Mouse (Mus musculus): ENCODE results near the gene Traf4.
"Not testable (repeated sequence)": the region's sequence is repeated elsewhere in the genome, so short reads cannot be mapped to it uniquely, and the experiment has no call there.

The Traf4 gene

DNA sequence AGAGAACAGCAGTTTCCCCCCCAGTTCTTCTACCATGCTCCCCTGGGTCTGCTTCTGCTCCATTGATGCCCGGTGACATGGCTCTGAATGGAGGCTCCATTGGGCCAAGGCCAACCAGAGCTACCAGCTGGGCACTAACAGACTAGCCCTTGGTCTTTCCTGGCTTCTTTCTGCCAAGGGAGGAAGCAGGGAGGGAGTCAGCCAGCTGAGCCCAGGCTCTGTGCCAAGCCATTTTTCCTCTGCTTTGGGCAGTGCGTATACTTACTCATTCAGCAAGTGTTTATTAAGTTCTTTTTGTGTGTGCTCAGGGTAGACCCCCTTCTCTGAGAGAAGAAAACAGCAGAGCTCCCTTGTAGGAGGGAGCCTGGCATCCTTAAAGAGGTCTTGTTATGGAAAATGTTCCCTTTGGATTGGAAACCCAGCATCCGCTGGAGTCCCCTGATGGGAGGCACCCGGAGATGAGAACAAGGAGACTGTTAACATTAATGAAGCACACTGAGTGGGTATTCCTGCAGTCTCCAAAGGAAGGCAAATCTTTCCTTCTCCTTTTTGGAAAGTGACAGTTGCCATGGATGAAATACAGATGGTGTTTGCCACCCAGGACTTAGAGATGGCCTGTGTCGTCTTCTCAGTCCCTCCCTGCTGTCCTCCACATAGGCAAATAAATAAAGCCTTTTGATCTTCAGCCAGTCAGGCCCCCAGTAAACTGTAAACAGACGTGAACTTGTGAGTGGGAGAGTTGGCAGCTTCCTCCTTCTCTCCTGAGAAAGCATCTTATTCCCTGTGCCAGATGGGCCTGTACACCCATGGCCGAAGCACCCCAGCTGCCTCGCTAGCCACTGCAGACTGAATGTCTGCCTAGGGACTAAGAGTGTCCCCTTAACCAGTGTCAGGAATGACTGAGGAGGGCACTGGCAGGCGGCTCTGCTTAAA, 12.8 kb downstream of the Traf4 start:
- in situ Hi-C loops (cut with MboI; ENCODE audit: low pct_unique_long_range_greater_than_20kb in 1 of 2, low sequenced_read_pairs in 2 of 2, unreplicated experiment in 1 of 2) = no loop called here

DNA sequence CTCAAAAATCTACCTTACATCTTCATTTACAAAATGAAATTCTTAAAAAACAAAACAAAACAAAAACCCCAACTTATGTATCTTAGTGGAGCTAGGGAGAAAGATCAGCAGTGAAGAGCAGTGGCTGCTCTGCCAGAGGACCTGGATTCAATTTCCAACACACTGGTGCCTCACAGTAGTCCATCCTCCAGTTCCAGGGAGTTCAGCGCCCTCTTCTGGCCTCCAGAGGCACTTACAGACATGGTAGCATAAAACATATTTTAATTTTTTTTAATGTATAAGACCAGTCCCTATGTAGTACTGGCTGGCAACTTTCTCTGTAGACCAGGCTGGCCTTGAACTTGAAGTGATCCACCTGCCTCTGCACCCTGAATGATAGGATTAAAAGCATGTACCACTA, 14.2 kb downstream of the Traf4 start:
- in situ Hi-C loops (cut with MboI; ENCODE audit: low pct_unique_long_range_greater_than_20kb in 1 of 2, low sequenced_read_pairs in 2 of 2, unreplicated experiment in 1 of 2) = no loop called here

DNA sequence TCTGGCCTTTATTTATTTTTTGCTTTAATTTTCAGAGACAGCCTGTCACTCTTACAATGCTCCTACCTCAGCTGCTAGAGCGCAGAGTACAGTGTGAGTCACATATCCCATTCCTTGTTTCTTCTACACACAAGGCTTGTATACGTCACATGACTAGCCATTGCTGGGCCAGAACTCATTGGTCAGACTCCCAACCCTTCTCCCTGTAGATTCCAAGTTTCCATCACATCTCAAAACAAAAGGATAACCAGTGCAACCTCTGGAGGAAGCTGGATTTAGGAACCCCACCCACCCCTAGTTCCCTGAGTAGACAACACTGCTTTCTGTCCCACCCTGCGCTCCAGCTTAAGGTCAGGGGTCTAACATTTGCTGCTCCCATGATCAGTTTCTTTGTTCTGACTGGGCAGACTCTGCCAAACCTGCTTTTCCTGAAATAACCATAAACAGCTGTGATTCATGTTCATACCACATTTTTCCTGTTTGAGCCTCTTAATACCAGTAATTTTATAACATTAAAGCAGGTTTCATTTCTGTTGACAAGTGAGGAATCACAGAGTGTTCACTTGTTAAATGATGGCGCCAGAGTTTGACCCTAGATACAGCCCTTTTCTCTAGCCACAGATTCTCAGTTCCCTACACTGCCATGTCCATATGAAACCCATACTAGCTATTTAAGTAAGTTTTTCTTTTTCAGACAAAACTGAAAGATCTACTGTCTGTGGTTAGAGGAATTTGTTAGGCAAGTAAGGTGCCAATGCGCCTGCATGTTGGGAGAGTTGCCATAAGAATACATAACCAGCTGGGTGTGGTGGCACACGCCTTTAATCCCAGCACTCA, 18.5 kb downstream of the Traf4 start:
- in situ Hi-C loops (cut with MboI; ENCODE audit: low pct_unique_long_range_greater_than_20kb in 1 of 2, low sequenced_read_pairs in 2 of 2, unreplicated experiment in 1 of 2) = no loop called here

DNA sequence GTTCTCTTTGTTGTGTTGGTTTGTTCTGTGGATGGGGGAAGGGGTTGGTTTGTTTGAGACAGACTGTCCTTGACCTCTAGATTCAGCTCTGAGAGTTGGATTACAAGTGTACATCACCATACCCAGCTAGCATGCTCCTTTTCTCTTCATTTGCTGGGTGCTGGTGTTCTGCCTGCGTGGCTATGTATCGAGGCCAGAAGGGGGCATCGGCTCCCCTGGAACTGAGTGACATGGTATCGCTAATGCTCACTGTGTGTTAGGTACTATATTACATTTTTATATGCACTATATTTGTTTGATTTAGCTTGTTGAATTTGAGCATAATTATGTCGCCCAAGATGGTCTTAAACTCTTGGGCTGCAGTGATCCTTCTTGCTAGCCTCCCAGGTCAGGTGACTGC, 19.2 kb downstream of the Traf4 start:
- in situ Hi-C loops (cut with MboI; ENCODE audit: low pct_unique_long_range_greater_than_20kb in 1 of 2, low sequenced_read_pairs in 2 of 2, unreplicated experiment in 1 of 2) = no loop called here

DNA sequence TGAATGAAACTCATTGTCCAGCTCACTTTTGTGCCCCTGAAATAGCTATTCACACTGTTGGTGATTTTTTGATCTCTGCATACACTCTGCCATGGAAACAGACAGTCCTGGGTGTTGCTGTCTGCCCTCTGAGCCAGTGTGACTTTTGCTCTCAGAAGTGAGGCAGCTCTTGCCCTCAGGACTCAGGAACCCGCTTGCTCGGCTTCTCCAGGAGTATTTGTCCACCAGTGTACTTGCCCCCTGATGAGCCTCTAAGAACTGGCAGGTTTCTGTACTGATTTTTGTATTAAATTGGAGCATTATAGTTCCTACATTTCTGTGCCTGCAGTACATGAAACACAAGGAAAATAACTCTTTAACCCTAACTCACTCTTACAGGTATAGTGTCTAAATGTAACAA, 21.9 kb downstream of the Traf4 start:
- in situ Hi-C loops (cut with MboI; ENCODE audit: low pct_unique_long_range_greater_than_20kb in 1 of 2, low sequenced_read_pairs in 2 of 2, unreplicated experiment in 1 of 2) = no loop called here

DNA sequence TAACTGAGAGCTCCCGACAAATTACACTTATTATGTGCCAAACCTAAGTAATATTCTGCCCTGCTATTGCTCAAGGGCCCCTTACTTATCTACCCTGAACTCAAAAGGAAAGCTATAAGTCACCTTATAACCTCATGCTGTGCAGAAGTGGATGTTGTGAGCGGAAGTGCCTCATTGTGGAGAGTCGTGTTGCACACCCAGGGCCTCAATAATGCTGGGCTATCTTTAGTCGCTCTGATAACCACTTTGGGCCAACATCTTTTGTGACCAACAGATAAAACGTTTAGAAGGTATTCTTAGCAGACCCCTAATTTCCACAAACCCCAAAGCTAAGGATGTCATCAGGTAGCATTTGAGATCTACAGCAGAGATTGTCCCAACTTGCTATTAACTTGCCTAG, 24.7 kb downstream of the Traf4 start:
- in situ Hi-C loops (cut with MboI; ENCODE audit: low pct_unique_long_range_greater_than_20kb in 1 of 2, low sequenced_read_pairs in 2 of 2, unreplicated experiment in 1 of 2) = no loop called here

DNA sequence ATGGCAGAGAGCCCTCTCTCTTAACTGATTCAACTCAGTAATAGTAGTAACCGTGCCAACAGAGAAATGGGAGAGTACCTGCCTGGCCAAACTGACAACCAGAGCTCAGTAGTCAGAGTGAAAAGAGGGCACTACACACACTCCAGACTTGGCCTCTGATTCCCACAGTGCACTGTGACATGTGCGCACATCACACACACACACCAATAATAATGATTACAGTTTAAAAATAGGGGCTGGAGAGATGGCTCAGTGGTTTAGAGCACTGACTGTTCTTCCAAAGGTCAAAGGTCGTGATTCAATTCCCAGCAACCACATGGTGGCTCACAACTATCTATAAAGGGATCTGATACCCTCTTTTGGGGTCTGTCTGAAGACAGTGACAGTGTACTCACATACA, 27.4 kb downstream of the Traf4 start:
- in situ Hi-C loops (cut with MboI; ENCODE audit: low pct_unique_long_range_greater_than_20kb in 1 of 2, low sequenced_read_pairs in 2 of 2, unreplicated experiment in 1 of 2) = no loop called here

DNA sequence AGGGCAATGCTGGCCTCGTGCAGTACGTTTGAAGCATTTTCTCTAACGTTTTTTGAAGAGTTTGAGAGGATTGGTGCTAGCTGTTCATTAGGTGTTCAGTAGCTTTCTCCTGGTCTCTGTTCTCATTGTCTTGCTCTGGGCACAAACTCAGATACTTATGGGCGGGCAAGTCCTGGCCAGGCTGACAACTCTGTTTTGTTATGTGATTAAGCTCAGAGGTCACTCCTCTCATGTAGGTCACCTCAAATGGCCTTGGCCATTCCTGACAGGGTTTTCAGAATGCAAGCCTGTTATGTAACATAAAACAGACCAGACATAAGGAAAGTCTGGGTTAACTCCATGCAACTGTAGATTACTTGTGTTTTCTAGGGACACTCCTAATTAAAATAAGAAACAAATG, 27.8 kb downstream of the Traf4 start:
- in situ Hi-C loops (cut with MboI; ENCODE audit: low pct_unique_long_range_greater_than_20kb in 1 of 2, low sequenced_read_pairs in 2 of 2, unreplicated experiment in 1 of 2) = no loop called here

DNA sequence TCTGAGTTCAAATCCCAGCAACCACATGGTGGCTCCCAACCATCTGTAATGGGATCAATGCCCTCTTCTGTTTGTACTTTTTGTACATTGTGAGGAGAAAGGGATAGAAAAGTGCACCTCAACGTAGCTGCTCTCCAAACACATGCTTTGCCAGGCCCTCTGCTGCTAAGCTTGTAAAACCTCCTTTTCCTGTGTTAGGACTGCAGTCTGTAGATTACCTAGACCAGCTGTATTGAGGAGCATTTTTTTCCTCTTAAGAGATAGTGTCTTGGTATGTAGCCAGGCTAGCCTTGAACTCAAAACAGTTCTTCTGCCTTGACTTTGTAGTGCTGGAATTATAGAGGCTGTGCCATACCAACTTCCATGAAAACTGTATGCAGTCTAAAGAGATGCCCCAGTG, 29.3 kb downstream of the Traf4 start:
- in situ Hi-C loops (cut with MboI; ENCODE audit: low pct_unique_long_range_greater_than_20kb in 1 of 2, low sequenced_read_pairs in 2 of 2, unreplicated experiment in 1 of 2) = no loop called here

DNA sequence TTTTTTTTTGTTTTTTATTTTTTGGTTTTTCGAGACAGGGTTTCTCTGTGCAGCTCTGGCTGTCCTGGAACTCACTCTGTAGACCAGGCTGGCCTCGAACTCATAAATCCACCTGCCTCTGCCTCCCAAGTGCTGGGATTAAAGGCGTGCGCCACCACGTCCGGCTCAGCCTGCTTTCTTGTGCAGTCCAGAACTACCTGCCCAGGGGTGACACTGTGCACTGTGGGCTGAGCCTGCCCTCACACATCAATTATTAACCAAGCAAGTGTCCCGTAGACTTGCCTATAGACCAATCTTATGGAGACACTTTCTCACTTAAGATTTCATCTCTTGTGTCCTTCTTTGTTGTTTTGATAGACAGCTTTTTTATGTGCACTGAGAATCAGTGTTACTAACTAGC, 30.1 kb downstream of the Traf4 start:
- in situ Hi-C loops (cut with MboI; ENCODE audit: low pct_unique_long_range_greater_than_20kb in 1 of 2, low sequenced_read_pairs in 2 of 2, unreplicated experiment in 1 of 2) = not testable (repeated sequence)

DNA sequence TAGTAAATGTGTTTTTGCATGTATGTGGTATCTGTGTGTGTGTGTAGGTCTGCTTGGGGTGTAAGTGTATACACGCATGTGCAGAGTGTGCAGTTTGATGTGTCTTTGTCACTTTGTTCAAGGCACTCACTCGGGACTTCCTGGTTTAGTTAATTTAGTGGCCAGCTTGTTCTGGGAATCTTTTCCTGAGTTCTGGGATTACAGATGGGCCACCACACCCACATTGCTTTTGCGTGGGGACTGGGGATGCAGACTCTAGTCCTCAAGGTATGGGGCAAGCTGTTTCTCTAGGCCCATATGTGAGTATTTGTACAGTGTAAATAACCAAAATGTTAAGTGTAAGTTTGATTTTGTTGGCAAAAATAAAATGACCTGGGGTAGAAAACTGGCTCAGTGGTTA, 31.0 kb downstream of the Traf4 start:
- in situ Hi-C loops (cut with MboI; ENCODE audit: low pct_unique_long_range_greater_than_20kb in 1 of 2, low sequenced_read_pairs in 2 of 2, unreplicated experiment in 1 of 2) = no loop called here

DNA sequence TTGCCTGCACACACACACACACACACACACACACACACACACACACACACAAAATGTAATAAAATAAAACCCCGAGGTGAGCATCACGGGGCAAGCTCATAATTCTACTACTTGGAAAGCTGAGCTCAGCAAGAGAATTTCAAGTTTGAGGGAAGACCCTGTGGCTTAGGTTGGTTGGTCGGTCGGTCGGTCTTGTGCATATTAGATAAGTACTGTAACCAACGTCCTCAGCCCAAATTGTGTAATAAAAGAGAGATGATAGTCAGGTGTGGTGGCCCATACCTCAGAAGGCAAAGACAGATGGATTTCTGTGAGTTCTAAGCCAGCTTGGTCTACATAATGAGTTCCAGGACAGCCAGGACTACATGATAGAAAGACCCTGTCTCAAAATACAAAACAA, 31.5 kb downstream of the Traf4 start:
- in situ Hi-C loops (cut with MboI; ENCODE audit: low pct_unique_long_range_greater_than_20kb in 1 of 2, low sequenced_read_pairs in 2 of 2, unreplicated experiment in 1 of 2) = no loop called here

DNA sequence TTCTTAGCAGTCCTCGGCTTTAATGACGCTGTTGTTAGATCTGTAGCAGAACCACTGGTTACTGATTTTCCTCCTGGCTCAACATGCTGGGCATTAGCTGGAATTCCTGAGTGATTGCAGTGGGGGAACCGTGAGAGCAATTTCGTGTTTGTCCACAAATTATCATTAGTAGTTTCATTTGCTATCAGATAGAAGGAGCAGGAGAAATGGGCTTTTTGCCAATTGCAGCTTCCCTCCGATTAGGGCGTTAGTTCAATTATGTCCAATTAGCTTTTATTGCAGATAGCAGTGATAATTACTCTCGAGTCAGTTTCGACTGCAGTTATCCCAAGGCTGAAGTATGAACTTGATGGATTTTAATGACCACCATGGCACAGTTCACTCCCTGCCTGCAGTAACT, 35.9 kb downstream of the Traf4 start:
- in situ Hi-C loops (cut with MboI; ENCODE audit: low pct_unique_long_range_greater_than_20kb in 1 of 2, low sequenced_read_pairs in 2 of 2, unreplicated experiment in 1 of 2) = no loop called here

DNA sequence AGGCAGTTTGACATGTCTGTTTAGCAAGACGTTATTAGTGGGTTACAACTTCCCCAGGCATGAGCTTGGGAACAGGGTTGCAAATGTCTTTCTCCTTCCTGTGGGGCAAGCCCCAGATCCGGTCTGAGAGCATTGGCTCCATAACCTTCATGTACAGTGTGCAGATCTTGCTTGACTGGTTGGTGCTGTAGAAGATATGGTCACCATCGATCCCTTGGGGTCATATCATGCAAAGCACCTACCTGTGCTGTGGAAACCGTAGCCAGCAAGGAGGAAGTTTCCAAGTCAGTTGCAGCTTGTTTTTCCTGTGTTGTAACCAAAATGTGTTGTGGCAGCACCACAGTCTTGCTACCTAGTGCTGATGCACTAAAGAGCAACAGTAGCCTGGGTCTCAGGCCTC, 38.6 kb downstream of the Traf4 start:
- in situ Hi-C loops (cut with MboI; ENCODE audit: low pct_unique_long_range_greater_than_20kb in 1 of 2, low sequenced_read_pairs in 2 of 2, unreplicated experiment in 1 of 2) = no loop called here

DNA sequence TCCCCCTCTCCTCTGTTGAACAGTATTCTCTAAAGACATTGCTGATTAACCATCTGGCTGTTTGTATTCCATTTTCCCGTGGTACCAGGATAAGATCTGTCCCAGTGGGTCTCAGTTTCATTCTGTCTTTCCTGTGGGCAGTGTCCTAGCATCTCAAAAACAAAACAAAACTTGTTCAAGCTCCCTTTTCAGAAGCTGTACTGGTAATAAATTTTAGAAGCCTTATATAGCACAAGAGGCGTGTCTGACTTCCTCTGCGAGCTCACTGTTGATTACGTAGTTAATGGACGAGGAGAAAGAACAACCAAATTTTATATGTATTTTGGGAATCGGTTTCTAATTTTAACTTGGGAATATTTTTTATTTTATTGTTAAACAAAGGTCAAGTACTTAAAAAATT, 39.7 kb downstream of the Traf4 start:
- in situ Hi-C loops (cut with MboI; ENCODE audit: low pct_unique_long_range_greater_than_20kb in 1 of 2, low sequenced_read_pairs in 2 of 2, unreplicated experiment in 1 of 2) = no loop called here

DNA sequence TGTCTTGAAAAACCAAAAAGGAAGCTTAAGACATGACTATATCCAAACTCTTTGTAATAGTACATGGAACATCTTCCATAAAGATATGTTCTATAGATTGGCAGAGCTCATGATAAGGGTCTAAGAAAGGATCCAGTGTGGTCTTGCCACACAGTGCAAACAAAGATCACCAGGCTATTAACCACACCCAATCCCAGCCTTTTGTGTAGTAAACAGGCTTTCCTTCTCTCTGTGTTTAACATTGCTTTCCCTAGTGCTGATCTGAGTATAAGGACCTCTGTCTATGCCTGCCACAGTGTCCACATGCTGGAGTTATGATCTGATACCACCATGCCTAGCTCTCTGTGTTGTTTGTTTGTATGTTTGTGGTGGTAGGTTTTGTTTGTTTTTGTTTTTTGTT, 41.6 kb downstream of the Traf4 start:
- in situ Hi-C loops (cut with MboI; ENCODE audit: low pct_unique_long_range_greater_than_20kb in 1 of 2, low sequenced_read_pairs in 2 of 2, unreplicated experiment in 1 of 2) = no loop called here

DNA sequence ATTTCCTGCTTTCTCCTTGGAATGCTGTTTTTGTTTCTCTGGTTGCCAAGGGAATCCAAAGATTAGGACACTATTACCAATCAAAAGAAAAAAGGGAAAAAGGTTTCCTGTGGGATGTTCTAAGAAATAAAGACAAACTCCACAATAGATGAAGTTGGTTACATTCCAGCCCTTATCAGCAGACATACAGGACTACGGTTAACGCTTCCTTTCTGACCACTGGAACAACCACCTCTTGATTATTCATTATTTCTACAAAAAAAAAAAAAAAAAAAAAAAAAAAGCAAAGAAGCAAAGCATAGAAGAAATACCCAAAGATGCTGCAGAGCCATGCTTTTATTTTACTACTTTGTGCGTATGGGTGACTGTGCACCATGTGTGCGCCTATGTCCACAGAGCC, 42.6 kb downstream of the Traf4 start:
- in situ Hi-C loops (cut with MboI; ENCODE audit: low pct_unique_long_range_greater_than_20kb in 1 of 2, low sequenced_read_pairs in 2 of 2, unreplicated experiment in 1 of 2) = no loop called here

DNA sequence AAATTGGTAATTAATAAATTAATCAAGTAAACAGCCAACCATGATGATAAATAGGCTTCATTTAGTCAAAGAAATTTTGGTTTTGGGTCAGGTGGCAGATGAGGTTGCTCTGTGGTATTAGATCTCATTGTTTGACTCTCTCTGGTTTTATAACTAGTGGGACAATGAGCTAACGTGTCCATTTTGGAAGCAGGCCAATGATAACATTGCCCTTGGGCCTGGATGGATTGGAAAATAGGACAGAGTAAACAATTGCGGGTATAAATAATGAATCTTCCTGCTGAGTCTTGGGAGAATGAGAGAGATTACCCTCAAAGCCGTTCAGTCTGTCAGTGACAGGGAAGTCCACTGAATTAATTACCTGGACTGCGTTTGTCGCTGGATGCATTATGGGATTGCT, 44.2 kb downstream of the Traf4 start:
- in situ Hi-C loops (cut with MboI; ENCODE audit: low pct_unique_long_range_greater_than_20kb in 1 of 2, low sequenced_read_pairs in 2 of 2, unreplicated experiment in 1 of 2) = no loop called here

DNA sequence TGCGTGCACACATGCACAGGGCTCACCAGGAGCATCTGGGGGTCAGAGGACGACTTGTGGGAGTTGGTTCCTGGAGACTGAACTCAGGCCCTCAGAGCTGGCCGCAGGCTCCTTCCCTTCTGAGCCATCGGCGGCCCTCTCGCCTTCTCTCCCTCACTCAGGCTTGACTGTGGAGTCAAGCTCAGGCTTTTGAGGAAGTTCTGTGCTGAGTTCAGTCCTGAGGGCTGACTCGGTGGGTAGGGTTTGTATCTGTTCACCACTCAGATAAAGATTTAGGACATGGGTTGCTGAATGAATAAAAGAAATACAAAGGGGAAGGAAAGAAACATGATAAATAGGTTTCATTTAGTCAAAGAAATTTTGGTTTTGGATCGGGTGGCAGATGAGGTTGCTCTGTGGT, 45.5 kb downstream of the Traf4 start:
- in situ Hi-C loops (cut with MboI; ENCODE audit: low pct_unique_long_range_greater_than_20kb in 1 of 2, low sequenced_read_pairs in 2 of 2, unreplicated experiment in 1 of 2) = no loop called here

DNA sequence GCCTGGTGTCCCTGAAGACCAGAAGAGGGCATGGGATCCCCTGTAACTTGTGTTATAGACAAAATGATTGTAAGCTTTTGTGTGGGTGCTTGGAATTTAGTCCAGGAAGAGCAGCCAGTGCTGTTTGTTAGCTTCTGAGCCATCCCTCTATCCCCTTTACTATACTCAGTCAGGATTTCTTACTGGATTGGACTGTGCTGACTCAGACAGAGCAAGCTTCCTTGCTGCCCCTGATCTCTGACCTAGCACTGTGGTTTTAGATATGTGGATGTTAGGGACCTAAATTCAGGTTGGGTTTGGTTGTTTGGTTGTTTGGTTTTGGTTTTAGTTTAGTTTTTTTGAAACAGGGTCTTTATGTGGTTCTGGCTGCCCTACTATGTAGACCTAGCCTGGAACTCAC, 46.9 kb downstream of the Traf4 start:
- in situ Hi-C loops (cut with MboI; ENCODE audit: low pct_unique_long_range_greater_than_20kb in 1 of 2, low sequenced_read_pairs in 2 of 2, unreplicated experiment in 1 of 2) = no loop called here

Data from mouse embryonic stem cell (cell line).